Mouse (Mus musculus) megakaryocyte-erythroid progenitor cell, adult 5-6 weeks (primary cell): ENCODE results near the gene Slc35g2. TPM values are rescaled to one million over a fixed set of nuclear protein-coding genes. Genes with fewer than 3 reads are reported as not detected.

Source experiments
- ATAC-seq: replicated peaks from 2 replicates; pipeline ENCODE4 v1.8.0; 2016; ENCODE audit warnings: mild to moderate bottlenecking, inconsistent platforms; ENCODE audit not compliant: severe bottlenecking, poor library complexity, low FRiP score, low TSS enrichment
- total RNA-seq, 2 experiments: library from RNA; stranded (forward) in 1 of 2; stranded (reverse) in 1 of 2; fragments of 200-1000, 215-1000 nt in 1 of 2; fragments of >200 nt in 1 of 2; fragmentation: Nextera tagmentation in 1 of 2; gene quantifications; 2 replicates each; pipeline ENCODE4 v1.2.3; 2014 to 2017

The Slc35g2 gene
- total RNA-seq, 2 experiments from 2014 or later: not detected

DNA sequence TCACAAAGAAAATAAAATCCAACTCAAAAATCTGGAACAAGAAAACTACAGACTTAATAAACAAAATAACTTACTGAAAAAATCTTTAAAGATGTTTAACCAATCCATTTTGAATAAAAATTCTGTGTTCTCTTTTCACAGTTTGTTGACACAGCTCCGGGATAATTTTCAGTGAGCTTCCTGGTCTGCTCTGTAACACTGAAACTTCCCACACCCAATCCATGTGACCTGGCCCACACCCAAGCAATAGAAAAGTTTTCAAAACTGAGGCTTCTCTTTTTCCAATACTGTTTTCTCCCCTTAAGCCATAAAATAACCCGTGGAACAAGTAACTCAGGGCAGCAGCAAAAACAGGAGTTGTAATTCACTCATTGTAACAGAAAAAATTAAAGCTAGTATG, 64.2 kb downstream of the Slc35g2 start:
- ATAC-seq: no peak

GRCm38 (mm10) chr9:100505498-100505897, 65.4 kb downstream of the Slc35g2 start:
- no peak for ATAC-seq

Other genes with a start within 250 kb of the Slc35g2 start
- gene Il20rb, start 84.3 kb downstream of the Slc35g2 start, total RNA-seq (2014; fragmentation: Nextera tagmentation): 1.9 and 2.1 TPM in 2 replicates
- gene Il20rb, start 84.3 kb downstream of the Slc35g2 start, total RNA-seq (2017): 0.65 and 2.0 TPM in 2 replicates
- 17.5 and 19.5 TPM in 2 replicates for gene Nck1, start 25.0 kb downstream of the Slc35g2 start, total RNA-seq (2014; fragmentation: Nextera tagmentation)
- 37.0 and 54.1 TPM in 2 replicates for gene Nck1, start 25.0 kb downstream of the Slc35g2 start, total RNA-seq (2017)
- gene Stag1, start 26.7 kb upstream of the Slc35g2 start, total RNA-seq (2014; fragmentation: Nextera tagmentation): 67.5 and 68.5 TPM in 2 replicates
- 88.8 and 97.6 TPM in 2 replicates for gene Stag1, start 26.7 kb upstream of the Slc35g2 start, total RNA-seq (2017)